Mouse (Mus musculus) neural tube, embryonic 15.5 days (tissue): ENCODE data around the gene Srarp. TPM values are rescaled to one million over a fixed set of nuclear protein-coding genes. Genes with fewer than 3 reads are reported as not detected.

Experiments used
- ATAC-seq: fragments of 200-750 bp; cut with Nextera tagmentation; 2 replicates; pipeline ENCODE4 v1.8.0; 2017; ENCODE audit warnings: mild to moderate bottlenecking, moderate TSS enrichment, moderate library complexity; ENCODE audit not compliant: low FRiP score
- H3K27ac ChIP-seq: fragments of 300-500 bp; sonication (generic); replicated peaks from 2 replicates; pipeline ENCODE4 v1.5.1; 2015; ENCODE audit warnings: mild to moderate bottlenecking, inconsistent platforms
- H3K27me3 ChIP-seq: fragments of 300-500 bp; sonication (generic); replicated peaks from 2 replicates; pipeline ENCODE4 v1.6.1; 2015; ENCODE audit warnings: inconsistent platforms
- H3K36me3 ChIP-seq: fragments of 300-500 bp; sonication (generic); 2 replicates; pipeline ENCODE4 v1.6.1; 2015; ENCODE audit warnings: inconsistent platforms
- H3K4me1 ChIP-seq: fragments of 300-500 bp; sonication (generic); 2 replicates; pipeline ENCODE4 v1.6.1; 2015; ENCODE audit warnings: inconsistent platforms
- H3K4me2 ChIP-seq: fragments of 300-500 bp; sonication (generic); 2 replicates; pipeline ENCODE4 v1.6.1; 2015; ENCODE audit warnings: inconsistent platforms, mild to moderate bottlenecking, moderate library complexity
- H3K4me3 ChIP-seq: fragments of 300-500 bp; sonication (generic); replicated peaks from 2 replicates; pipeline ENCODE4 v1.5.1; 2015; ENCODE audit warnings: mild to moderate bottlenecking, inconsistent platforms
- H3K9ac ChIP-seq: fragments of 300-500 bp; sonication (generic); replicated peaks from 2 replicates; pipeline ENCODE4 v1.6.1; 2015; ENCODE audit warnings: mild to moderate bottlenecking, inconsistent platforms
- H3K9me3 ChIP-seq: fragments of 300-500 bp; sonication (generic); replicated peaks from 2 replicates; pipeline ENCODE4 v1.6.1; 2016; ENCODE audit warnings: inconsistent platforms
- WGBS: fragments of 180-500 bp; shearing (Covaris S2); methylation state at CpG from one replicate; pipeline ENCODE4 v1.1.7; 2015; ENCODE audit warnings: mixed read lengths; 5-methylcytosine and 5-hydroxymethylcytosine counted together
- polyA plus RNA-seq: library from polyadenylated mRNA; unstranded; fragments of >200 nt; fragmentation: Nextera tagmentation; extraction: Ambion mirVana; gene quantifications from 2 replicates; pipeline ENCODE4 v1.2.1, GENCODE M21; 2015

Srarp gene
- polyA plus RNA-seq, 1 experiment from 2014 or later: 0.58 TPM

DNA sequence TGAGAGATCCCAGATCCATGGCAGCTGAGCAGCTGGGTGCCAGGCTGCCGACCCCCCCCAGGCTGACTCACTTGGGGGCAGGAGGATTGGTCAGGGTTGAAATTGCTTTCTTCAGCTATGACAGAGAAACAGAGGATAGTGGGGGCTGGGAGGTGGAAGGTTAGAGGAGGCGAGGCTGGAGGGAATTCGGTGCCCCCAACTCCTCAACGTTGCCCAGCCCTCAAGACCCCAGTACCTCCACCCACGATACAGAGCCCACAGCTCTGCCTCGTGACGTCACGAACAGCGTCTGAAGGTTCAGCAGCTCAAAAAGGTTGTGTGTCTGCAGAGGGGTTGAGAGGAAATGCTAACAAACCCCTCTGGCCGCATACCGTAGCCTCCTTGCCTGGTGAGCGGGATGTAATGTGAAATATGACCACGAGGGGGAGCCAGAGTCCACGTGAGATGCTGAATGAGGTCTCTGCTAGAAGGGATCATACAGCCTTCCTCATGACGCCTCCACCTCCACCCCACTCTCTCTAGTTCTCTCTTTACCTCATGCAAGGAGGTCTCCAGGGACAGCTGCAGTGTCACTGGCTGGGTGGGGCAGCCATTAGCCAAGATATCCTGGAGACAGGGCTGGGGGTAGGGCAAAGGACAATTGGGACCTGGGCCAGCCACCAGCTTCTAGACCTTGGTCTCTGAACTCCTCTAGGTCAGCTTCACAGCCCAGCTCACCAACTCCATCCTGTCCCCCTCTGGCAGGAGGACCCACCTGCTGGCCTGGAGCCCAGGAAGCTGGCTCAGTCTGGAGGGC is 31.2 kb downstream of the Srarp start:
- Histone ChIP-seq H3K36me3 (no peaks in the 10 kb centered on the region), H3K27me3 (peaks cover 5% of the 10 kb centered on the region; the same call in 1 of the 2 replicates), H3K9ac (peak overlapping the region; percentile 41), H3K4me1 (peaks cover 4% of the 10 kb centered on the region), H3K27ac (no peak overlapping the region), H3K9me3 (no peaks in the 10 kb centered on the region), H3K4me2 (peak overlapping the region; percentile 52), H3K4me3 (peak overlapping the region; percentile 14; the same call in 1 of the 2 replicates)
- 16% methylated on average over 15 of the region's 15 CpGs for WGBS
- ATAC-seq: peak; percentile 87

DNA sequence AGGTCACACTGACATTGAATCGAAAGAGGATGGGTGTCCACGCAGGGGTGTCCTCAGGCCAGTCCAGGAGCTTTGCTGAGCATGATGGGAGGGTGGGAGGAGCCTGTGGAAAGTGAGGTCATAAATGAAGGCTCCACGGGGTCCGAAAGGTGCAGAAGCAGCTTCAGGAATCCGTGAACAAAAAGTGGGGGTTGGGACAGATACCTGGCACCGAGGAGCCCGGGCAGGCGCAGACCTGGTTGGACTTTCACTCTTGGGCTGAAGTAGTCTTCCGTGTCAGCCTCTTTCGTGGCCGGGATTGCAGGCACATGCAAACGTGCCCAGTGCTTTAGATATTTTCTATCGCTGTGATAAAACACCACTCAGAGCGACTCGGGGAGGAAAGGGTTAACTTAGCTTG is 35.7 kb downstream of the Srarp start:
- Histone ChIP-seq H3K4me1 (peaks cover 4% of the 10 kb centered on the region), H3K4me3 (no peak overlapping the region), H3K9me3 (no peaks in the 10 kb centered on the region), H3K4me2 (no peak overlapping the region), H3K36me3 (no peaks in the 10 kb centered on the region), H3K27ac (no peak overlapping the region), H3K9ac (no peak overlapping the region), H3K27me3 (peaks cover 5% of the 10 kb centered on the region; the same call in 1 of the 2 replicates)
- WGBS: 89% methylated on average over 15 of the region's 15 CpGs
- ATAC-seq: no peak

DNA sequence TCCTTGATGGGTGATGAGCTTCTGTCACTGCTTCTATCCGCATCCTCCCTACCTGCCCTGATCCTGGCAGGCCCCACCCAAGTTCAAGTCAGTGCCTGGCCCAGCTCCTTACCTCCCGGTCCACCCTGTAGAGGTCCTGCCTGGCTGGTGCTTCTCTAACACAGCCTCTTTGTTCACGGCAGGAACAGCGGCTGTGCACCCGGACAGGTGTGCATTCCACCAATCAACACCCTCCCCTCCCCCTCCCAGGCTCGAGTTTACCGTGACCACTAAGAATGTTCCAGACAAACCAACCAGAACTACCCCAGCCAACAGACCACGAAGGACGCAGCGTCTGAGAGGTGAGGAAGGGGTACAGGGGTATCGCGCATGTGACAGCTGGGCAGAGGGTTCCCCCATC is 37.4 kb downstream of the Srarp start, which contains the start of gene Clcnka:
Gene Clcnka, minus strand, starts transcription at position 180 of the 400 bp plus-strand sequence.
- no peak within 1 kb of the TSS for H3K4me2 ChIP-seq
- no peaks in the 10 kb centered on the region for H3K9me3 ChIP-seq
- H3K4me3 ChIP-seq: no peak within 1 kb of the TSS
- H3K4me1 ChIP-seq: peaks cover 4% of the 10 kb centered on the region; the same call in 1 of the 2 replicates
- H3K36me3 ChIP-seq: no peaks in the 10 kb centered on the region
- H3K27ac ChIP-seq: no peak within 1 kb of the TSS
- 74% methylated on average over 12 of the region's 12 CpGs for WGBS
- H3K27me3 ChIP-seq: peaks cover 9% of the 10 kb centered on the region; the same call in 1 of the 2 replicates
- ATAC-seq: no peak
- no peak within 1 kb of the TSS for H3K9ac ChIP-seq

DNA sequence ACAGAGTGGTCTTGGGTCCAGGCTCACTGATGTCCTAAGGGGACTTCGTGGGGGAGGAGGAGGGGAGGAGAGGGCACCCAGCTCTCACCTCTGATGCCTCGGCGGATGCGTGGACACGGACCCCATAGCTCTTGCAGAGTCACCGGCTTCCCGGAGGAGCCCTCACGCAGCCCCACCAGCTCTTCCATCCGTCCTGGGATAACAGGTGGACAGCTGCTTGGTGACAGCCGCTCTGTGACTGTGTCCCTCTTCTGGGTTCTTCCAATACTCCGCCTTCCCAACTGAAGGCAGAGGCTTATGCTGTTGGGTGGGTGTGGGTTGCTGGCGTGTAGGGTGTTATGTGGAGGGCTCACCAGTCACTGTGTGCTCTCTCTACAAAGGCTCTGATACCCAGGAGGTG is 38.0 kb downstream of the Srarp start:
- Histone ChIP-seq H3K4me2 (no peak overlapping the region), H3K4me3 (no peak overlapping the region), H3K4me1 (peaks cover 4% of the 10 kb centered on the region; the same call in 1 of the 2 replicates), H3K9ac (no peak overlapping the region), H3K27ac (no peak overlapping the region), H3K36me3 (no peaks in the 10 kb centered on the region), H3K9me3 (no peaks in the 10 kb centered on the region), H3K27me3 (peaks cover 9% of the 10 kb centered on the region; the same call in 1 of the 2 replicates)
- ATAC-seq: no peak
- WGBS: 77% methylated on average over 12 of the region's 12 CpGs

DNA sequence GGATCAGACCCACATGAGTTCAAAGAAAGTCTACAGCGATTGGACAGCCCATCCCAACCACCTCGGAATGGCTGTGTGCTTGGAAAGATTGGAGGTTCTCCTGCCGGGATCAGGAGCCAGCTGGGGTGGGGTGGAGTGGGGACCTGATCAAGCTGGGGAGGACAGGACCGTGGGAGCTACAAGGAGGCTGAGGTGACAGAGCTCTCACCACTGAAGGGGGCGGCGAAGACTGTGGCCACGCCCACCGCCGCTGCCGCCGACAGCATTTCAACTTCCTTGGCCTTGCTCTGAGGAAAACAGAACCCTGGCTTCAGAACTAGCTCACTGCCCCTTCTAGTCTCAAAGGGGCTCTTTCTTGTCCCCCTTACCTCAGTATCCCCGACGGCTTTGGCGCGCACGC is 41.2 kb downstream of the Srarp start:
- Histone ChIP-seq H3K4me3 (no peak overlapping the region), H3K27ac (no peak overlapping the region), H3K27me3 (peaks cover 9% of the 10 kb centered on the region; the same call in 1 of the 2 replicates), H3K9me3 (no peaks in the 10 kb centered on the region), H3K4me2 (peak overlapping the region; percentile 30; the same call in 1 of the 2 replicates), H3K4me1 (peaks cover 4% of the 10 kb centered on the region; the same call in 1 of the 2 replicates), H3K36me3 (no peaks in the 10 kb centered on the region), H3K9ac (no peak overlapping the region)
- 14% methylated on average over 16 of the region's 16 CpGs for WGBS
- no peak for ATAC-seq

DNA sequence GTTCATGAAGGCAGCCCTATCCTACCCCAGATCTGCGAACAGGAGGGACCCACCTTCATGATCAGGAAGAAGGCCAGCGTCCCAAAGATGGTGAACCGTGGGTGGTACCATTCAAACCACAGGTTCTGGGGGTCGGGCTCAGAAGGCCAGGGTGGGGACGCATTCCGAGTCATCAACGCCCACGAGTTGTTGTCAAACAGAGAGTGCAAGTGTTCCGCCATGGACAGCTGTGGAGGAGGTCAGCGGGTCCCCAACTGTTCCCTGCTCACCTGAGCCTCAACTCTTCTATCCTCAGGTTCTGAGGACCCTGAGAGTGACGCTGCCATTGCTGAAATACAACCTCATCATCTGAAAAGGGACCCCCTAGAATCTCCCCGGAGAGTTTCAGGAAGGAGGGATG is 44.6 kb downstream of the Srarp start:
- Histone ChIP-seq H3K9ac (no peak overlapping the region), H3K36me3 (no peaks in the 10 kb centered on the region), H3K4me1 (peaks cover 4% of the 10 kb centered on the region; the same call in 1 of the 2 replicates), H3K4me3 (no peak overlapping the region), H3K27ac (no peak overlapping the region), H3K4me2 (no peak overlapping the region), H3K27me3 (peaks cover 9% of the 10 kb centered on the region; the same call in 1 of the 2 replicates), H3K9me3 (no peaks in the 10 kb centered on the region)
- ATAC-seq: no peak
- WGBS: 82% methylated on average over 12 of the region's 12 CpGs

DNA sequence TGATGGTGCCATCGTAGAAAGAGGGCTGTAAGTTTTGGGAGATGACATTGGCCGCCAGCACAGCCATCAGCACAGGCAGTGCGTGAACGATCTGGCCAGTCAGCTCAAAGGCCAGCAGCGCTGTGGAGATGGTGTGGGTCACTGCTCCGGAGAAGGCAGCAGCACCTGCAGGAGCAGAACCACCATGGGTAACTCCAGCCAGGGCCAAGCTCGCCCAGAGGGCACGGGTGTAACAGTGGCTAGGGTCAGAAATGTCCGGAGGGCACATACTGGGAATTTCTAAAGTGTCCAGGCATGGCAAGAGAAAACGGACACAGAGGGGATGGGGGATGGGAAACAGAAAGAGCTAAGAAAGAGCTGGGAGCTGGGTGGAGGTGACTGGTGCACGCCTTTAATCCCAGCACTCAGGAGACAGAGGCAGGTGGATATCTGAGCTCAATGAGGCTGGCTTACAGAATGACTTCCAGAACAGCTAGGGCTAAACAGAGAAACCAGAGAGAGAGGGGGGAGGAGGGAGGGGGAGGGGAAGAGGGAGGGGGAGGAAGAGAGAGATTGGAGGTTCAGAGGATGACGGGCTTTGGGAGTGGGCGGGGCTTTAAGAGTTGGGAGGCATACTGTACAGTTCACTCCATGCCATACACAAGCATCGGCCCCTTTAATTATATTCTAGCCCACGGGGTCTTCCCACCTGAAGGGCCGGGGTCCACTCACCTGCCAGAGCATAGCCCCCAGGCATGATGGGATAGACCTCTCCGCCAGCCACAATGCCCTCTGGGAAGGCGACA is 46.3 kb downstream of the Srarp start:
- Histone ChIP-seq H3K4me2 (no peak overlapping the region), H3K4me3 (no peak overlapping the region), H3K9ac (no peak overlapping the region), H3K4me1 (0 out of 2 replicates have a peak, but pooled peaks cover 3% of the 10 kb centered on the region), H3K36me3 (no peaks in the 10 kb centered on the region), H3K27ac (no peak overlapping the region), H3K9me3 (no peaks in the 10 kb centered on the region), H3K27me3 (peaks cover 7% of the 10 kb centered on the region)
- 82% methylated on average over 18 of the region's 18 CpGs for WGBS
- ATAC-seq: no peak

DNA sequence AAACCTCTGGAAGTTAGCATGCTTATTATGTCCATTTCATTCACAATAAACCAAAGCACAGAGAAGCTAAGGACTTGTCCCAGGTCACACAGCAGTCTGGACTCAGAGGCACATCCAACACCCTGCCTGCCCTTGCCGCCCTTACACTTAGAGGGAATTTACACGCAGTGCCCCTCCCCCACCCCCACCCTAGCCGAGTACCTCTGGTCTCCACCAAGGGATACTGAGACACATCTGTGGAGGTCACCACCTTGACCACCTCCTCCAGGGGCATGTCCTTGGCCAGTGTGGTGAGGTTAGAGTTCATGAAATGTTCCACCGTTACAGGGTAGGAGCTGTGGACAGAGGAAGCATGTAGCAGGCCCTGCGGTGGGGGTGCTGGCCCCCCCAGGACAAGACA is 48.0 kb downstream of the Srarp start:
- H3K9me3 ChIP-seq: no peaks in the 10 kb centered on the region
- no peak for ATAC-seq
- 69% methylated on average over 5 of the region's 5 CpGs for WGBS

DNA sequence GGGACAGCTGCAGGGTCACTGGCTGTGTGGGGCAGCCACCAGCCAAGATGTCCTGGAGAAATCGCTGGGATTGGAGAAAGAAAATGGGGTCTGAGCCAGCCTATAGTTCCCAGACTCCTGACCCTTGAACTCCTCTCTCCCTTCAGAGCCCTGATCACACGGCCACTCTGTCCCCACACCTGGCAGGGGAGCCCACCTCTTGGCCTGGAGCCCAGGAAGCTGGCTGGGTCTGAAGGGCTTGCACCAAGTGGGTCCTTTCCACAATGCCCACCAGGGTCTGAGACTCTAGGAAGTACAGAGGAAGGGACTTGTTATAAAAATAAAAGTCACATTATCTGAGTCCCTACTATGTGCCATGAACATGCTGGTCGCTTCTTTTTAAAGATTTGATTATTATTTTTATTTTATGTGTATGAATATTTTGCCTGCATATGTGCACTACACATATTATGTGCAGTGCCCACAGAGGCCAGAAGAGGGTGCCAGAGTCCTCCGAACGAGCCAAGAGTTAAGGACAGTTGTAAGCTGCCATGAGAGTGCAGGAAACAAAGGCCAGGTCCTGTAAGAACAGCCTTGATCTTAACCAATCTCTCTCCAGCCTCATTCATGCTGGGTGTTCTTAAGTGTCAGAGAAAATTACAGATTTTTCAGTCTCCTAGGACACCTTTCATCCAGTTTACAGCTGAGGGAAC is 48.7 kb downstream of the Srarp start:
- no peaks in the 10 kb centered on the region for H3K9me3 ChIP-seq
- no peak overlapping the region for H3K27ac ChIP-seq
- ATAC-seq: peak; percentile 48; the same call in 1 of the 2 replicates
- no peak overlapping the region for H3K9ac ChIP-seq
- peaks cover 26% of the 10 kb centered on the region for H3K27me3 ChIP-seq
- H3K36me3 ChIP-seq: no peaks in the 10 kb centered on the region
- 16% methylated on average over 5 of the region's 5 CpGs for WGBS
- no peak overlapping the region for H3K4me2 ChIP-seq
- peaks cover 11% of the 10 kb centered on the region for H3K4me1 ChIP-seq
- no peak overlapping the region for H3K4me3 ChIP-seq

More for the DNA sequence above, 48.0 kb downstream of the Srarp start:
- no peak overlapping the region for H3K27ac ChIP-seq
- no peak overlapping the region for H3K4me3 ChIP-seq
- no peak overlapping the region for H3K9ac ChIP-seq
- H3K27me3 ChIP-seq: peaks cover 19% of the 10 kb centered on the region
- H3K4me1 ChIP-seq: peaks cover 4% of the 10 kb centered on the region; the same call in 1 of the 2 replicates
- H3K36me3 ChIP-seq: no peaks in the 10 kb centered on the region
- H3K4me2 ChIP-seq: no peak overlapping the region

DNA sequence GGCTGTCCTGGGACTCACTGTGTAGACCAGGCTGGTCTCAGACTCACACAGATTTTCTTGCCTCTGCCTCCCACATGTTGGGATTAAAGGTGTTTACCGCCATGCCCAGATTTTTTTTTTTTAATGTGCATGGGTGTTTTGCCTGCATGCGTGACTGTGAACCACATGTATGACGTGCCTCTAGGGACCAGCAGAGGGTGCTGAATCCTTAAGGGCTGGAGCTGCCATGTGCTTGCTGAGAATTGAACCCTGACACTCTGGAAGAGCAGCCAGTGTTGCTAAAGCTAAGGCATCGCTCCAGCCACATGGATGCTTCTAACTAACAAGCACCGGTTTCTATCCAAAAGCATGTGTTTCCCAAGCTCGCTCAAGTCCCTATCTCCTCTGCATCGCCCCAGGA is 49.8 kb downstream of the Srarp start:
- no peak for ATAC-seq
- Histone ChIP-seq H3K4me2 (no peak overlapping the region), H3K4me1 (peaks cover 15% of the 10 kb centered on the region), H3K9me3 (no peaks in the 10 kb centered on the region), H3K27me3 (peaks cover 37% of the 10 kb centered on the region), H3K9ac (no peak overlapping the region), H3K4me3 (no peak overlapping the region), H3K27ac (no peak overlapping the region), H3K36me3 (0 out of 2 replicates have a peak, but pooled peaks cover 4% of the 10 kb centered on the region)
- WGBS: 80% methylated on average over 7 of the region's 7 CpGs

DNA sequence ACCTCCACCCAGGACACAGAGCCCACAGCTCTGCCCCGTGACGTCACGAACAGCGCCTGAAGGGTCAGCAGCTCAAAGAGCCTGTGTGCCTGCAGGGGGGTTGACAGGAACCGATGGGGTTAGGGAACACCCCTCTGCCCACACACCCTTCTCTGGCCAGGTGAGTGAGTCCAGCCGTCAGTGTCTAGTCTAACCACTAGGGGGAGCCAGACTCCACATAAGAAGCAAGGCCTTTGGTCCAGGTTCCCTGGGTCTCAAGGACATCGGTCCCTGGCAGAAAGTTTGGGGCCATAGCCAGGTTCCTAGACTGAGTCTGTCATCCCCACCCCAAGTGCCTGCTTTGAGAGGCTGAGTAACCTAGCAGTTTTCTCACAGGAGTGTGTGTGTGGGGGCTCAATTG is 50.6 kb downstream of the Srarp start:
- no peak overlapping the region for H3K9ac ChIP-seq
- no peaks in the 10 kb centered on the region for H3K9me3 ChIP-seq
- peaks cover 15% of the 10 kb centered on the region for H3K4me1 ChIP-seq
- WGBS: 0% methylated on average over 7 of the region's 7 CpGs
- H3K27me3 ChIP-seq: peaks cover 44% of the 10 kb centered on the region
- H3K4me2 ChIP-seq: no peak overlapping the region
- H3K36me3 ChIP-seq: 0 out of 2 replicates have a peak, but pooled peaks cover 6% of the 10 kb centered on the region
- ATAC-seq: peak; percentile 2; the same call in 1 of the 2 replicates
- H3K27ac ChIP-seq: no peak overlapping the region
- H3K4me3 ChIP-seq: no peak overlapping the region
